Mouse (Mus musculus) heart, embryonic 12.5 days (tissue): ENCODE measurements around the gene Tfrc. TPM values are rescaled to one million over a fixed set of nuclear protein-coding genes. Genes with fewer than 3 reads are reported as not detected.

Source experiments
- ATAC-seq: fragments of 200-750 bp; cut with Nextera tagmentation; 2 replicates; pipeline ENCODE4 v1.8.0; 2017; ENCODE audit warnings: moderate TSS enrichment, moderate library complexity; ENCODE audit not compliant: insufficient number of reproducible peaks, low FRiP score
- H3K27ac ChIP-seq: fragments of 300-500 bp; sonication (generic); 2 replicates; pipeline ENCODE4 v1.5.1; 2016; ENCODE audit warnings: mild to moderate bottlenecking, moderate library complexity; ENCODE audit not compliant: poor library complexity, severe bottlenecking
- H3K27me3 ChIP-seq: fragments of 300-500 bp; sonication (generic); replicated peaks from 2 replicates; pipeline ENCODE4 v1.6.1; 2016; ENCODE audit warnings: mild to moderate bottlenecking, moderate library complexity
- H3K36me3 ChIP-seq: fragments of 300-500 bp; sonication (generic); 2 replicates; pipeline ENCODE4 v1.6.1; 2016; ENCODE audit warnings: mild to moderate bottlenecking, moderate library complexity
- H3K4me1 ChIP-seq: fragments of 300-500 bp; sonication (generic); replicated peaks from 2 replicates; pipeline ENCODE4 v1.6.1; 2016; ENCODE audit warnings: mild to moderate bottlenecking
- H3K4me2 ChIP-seq: fragments of 300-500 bp; sonication (generic); 2 replicates; pipeline ENCODE4 v1.6.1; 2016; ENCODE audit warnings: mild to moderate bottlenecking, moderate library complexity
- H3K4me3 ChIP-seq: fragments of 300-500 bp; sonication (generic); 2 replicates; pipeline ENCODE4 v1.5.1; 2016; ENCODE audit warnings: mild to moderate bottlenecking
- H3K9ac ChIP-seq: fragments of 300-500 bp; sonication (generic); 2 replicates; pipeline ENCODE4 v1.6.1; 2016; ENCODE audit warnings: mild to moderate bottlenecking, moderate library complexity
- H3K9me3 ChIP-seq: fragments of 300-500 bp; sonication (generic); replicated peaks from 2 replicates; pipeline ENCODE4 v1.6.1; 2016; ENCODE audit warnings: mild to moderate bottlenecking, moderate library complexity
- WGBS: fragments of 180-500 bp; shearing (Covaris S2); methylation state at CpG from one replicate; pipeline ENCODE4 v1.1.7; 2016; 5-methylcytosine and 5-hydroxymethylcytosine counted together
- polyA plus RNA-seq: library from polyadenylated mRNA; unstranded; fragments of >200 nt; fragmentation: Nextera tagmentation; extraction: Ambion mirVana; gene quantifications from 2 replicates; pipeline ENCODE4 v1.2.1, GENCODE M21; 2016

Gene Tfrc
- polyA plus RNA-seq, 1 experiment from 2014 or later: 58.2 TPM

- Histone ChIP-seq H3K27me3 (no peaks in the 10 kb centered on the region), H3K4me3 (no peak overlapping the region), H3K9me3 (no peaks in the 10 kb centered on the region), H3K27ac (peak overlapping the region; percentile 29; the same call in 1 of the 2 replicates), H3K9ac (no peak overlapping the region), H3K36me3 (no peaks in the 10 kb centered on the region), H3K4me1 (peaks cover 30% of the 10 kb centered on the region), H3K4me2 (no peak overlapping the region)
- no peak for ATAC-seq
Observed at GRCm38 (mm10) chr16:32650461-32650860, 41.7 kb downstream of the Tfrc start.

- peak overlapping the region; percentile 29; the same call in 1 of the 2 replicates for H3K27ac ChIP-seq
- H3K4me3 ChIP-seq: no peak overlapping the region
- no peaks in the 10 kb centered on the region for H3K36me3 ChIP-seq
- no peak overlapping the region for H3K4me2 ChIP-seq
- 52% methylated on average over 5 of the region's 5 CpGs for WGBS
- H3K9me3 ChIP-seq: no peaks in the 10 kb centered on the region
- H3K27me3 ChIP-seq: no peaks in the 10 kb centered on the region
- no peak overlapping the region for H3K9ac ChIP-seq
- peaks cover 25% of the 10 kb centered on the region for H3K4me1 ChIP-seq
- 0 out of 2 replicates have a peak, but pooled peaks have one; percentile 33 for ATAC-seq
Observed at GRCm38 (mm10) chr16:32650974-32651618, 42.4 kb downstream of the Tfrc start.

- peaks cover 53% of the 10 kb centered on the region for H3K4me1 ChIP-seq
- H3K9me3 ChIP-seq: no peaks in the 10 kb centered on the region
- no peak overlapping the region for H3K4me3 ChIP-seq
- H3K36me3 ChIP-seq: no peaks in the 10 kb centered on the region
- H3K9ac ChIP-seq: peak overlapping the region; percentile 21; the same call in 1 of the 2 replicates
- no peak for ATAC-seq
- peak overlapping the region; percentile 24; the same call in 1 of the 2 replicates for H3K27ac ChIP-seq
- no peak overlapping the region for H3K4me2 ChIP-seq
- 66% methylated on average over 6 of the region's 6 CpGs for WGBS
- H3K27me3 ChIP-seq: no peaks in the 10 kb centered on the region
Observed at GRCm38 (mm10) chr16:32654071-32654733, 45.5 kb downstream of the Tfrc start.

DNA sequence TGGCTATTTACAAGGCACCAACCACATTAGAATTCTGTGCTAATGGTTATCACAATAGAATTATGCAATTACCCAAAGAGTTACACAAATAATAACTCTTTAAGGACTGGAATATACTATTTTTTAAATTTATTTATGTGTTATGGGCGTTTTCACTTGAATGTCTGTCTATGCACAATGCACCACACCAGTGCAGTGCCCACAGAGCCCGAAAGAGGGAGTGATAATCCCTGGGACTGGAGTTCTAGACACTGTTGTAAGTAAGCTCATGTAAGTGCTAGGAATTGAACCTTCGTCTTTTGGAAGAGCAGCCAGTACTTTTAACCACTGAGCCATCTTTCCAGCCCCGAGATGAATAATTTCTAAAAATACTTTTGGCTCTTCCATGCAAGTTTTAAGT, 46.8 kb downstream of the Tfrc start:
- H3K4me1 ChIP-seq: peaks cover 67% of the 10 kb centered on the region
- no peak overlapping the region for H3K4me3 ChIP-seq
- no peak overlapping the region for H3K9ac ChIP-seq
- ATAC-seq: no peak
- 88% methylated on average over 4 of the region's 4 CpGs for WGBS
- no peaks in the 10 kb centered on the region for H3K9me3 ChIP-seq
- H3K27me3 ChIP-seq: no peaks in the 10 kb centered on the region
- no peaks in the 10 kb centered on the region for H3K36me3 ChIP-seq
- no peak overlapping the region for H3K4me2 ChIP-seq
- H3K27ac ChIP-seq: no peak overlapping the region

DNA sequence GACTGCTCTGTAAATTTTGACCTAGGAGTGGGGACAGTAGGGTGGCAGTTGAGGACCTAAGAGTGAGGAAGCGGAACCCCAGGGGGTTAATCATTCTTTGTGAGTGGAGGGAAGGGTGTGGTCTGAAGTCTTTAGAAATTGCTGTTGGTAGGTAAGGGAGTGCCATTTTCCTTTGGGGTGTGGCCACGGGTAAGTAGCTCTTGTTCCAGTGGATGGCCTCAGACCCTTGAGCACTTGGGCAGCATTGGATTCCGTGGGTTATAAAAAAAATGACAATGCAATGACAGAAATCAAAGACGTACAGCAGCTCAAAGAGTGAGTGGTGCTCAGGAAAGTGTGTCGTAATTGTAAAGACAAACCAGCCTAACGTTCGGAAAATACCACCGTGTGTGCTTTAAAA, 47.6 kb downstream of the Tfrc start:
- Histone ChIP-seq H3K4me1 (peaks cover 70% of the 10 kb centered on the region), H3K9ac (no peak overlapping the region), H3K4me3 (no peak overlapping the region), H3K36me3 (no peaks in the 10 kb centered on the region), H3K4me2 (no peak overlapping the region), H3K27me3 (no peaks in the 10 kb centered on the region), H3K9me3 (no peaks in the 10 kb centered on the region), H3K27ac (no peak overlapping the region)
- ATAC-seq: no peak
- 69% methylated on average over 8 of the region's 8 CpGs for WGBS

DNA sequence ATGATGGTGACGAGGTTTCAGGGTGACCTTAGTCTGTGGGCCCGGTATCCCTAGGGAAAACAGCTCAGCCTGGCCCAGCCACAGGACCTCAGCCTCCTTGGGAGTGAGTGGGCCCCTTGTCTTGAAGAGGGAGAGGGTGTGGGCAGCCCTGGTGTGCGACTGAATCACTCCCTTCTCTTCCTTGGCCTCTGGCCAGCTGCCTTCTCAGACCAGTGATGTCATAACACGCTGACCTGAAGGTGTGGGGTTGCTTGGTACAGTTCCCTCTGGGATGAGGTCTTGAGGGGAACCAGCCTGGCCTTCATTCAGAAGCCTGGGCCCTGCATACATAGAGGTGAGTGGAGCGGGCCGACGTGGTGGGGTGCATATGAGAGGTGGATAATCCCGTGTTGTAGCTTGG, 48.1 kb downstream of the Tfrc start:
- 58% methylated on average over 8 of the region's 8 CpGs for WGBS
- Histone ChIP-seq H3K36me3 (no peaks in the 10 kb centered on the region), H3K9ac (no peak overlapping the region), H3K4me3 (no peak overlapping the region), H3K4me1 (peaks cover 72% of the 10 kb centered on the region), H3K9me3 (no peaks in the 10 kb centered on the region), H3K27me3 (no peaks in the 10 kb centered on the region), H3K27ac (no peak overlapping the region), H3K4me2 (no peak overlapping the region)
- 0 out of 2 replicates have a peak, but pooled peaks have one; percentile 19 for ATAC-seq

DNA sequence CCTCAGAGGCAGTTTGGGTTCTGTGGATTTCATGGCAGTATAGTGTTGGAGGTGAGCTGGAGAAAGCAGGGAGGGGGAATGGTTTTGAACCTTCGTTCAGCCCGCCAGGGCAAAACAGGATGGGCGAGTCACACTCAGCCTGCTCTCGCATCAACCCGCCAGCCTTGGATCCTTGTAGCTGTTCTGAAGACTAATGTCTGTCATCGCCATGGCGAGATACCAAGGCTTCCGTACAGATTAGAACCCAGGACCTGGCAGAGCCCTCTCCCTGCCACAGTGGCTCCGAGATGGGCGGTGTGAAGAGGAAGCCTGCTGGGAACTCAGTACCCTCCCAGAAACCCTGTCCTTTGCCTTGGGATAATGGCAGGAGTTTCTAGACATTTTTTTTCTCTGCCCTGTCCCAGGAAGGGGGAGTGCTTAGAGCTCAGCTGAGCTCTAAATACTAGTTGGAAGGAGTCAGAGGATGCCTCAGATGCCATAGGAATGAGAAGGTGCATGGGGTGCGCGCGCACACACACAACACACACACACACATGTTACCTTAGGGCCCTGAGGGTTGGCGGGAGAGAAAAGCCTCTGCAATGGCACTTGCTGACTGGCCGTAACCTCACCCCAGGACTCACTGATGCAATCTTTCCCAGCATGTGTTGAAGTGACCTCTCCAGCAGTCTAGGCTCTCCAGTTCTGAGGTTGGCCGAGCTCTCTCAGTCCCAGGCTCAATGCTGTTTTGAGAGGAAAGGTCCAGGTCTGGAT, 49.0 kb downstream of the Tfrc start:
- 0 out of 2 replicates have a peak overlapping the region, but pooled peaks have one; percentile 71 for H3K4me2 ChIP-seq
- H3K27ac ChIP-seq: no peak overlapping the region
- H3K36me3 ChIP-seq: no peaks in the 10 kb centered on the region
- H3K9ac ChIP-seq: no peak overlapping the region
- WGBS: 72% methylated on average over 16 of the region's 16 CpGs
- no peaks in the 10 kb centered on the region for H3K27me3 ChIP-seq
- no peak for ATAC-seq
- H3K9me3 ChIP-seq: no peaks in the 10 kb centered on the region
- H3K4me1 ChIP-seq: peaks cover 77% of the 10 kb centered on the region
- no peak overlapping the region for H3K4me3 ChIP-seq

DNA sequence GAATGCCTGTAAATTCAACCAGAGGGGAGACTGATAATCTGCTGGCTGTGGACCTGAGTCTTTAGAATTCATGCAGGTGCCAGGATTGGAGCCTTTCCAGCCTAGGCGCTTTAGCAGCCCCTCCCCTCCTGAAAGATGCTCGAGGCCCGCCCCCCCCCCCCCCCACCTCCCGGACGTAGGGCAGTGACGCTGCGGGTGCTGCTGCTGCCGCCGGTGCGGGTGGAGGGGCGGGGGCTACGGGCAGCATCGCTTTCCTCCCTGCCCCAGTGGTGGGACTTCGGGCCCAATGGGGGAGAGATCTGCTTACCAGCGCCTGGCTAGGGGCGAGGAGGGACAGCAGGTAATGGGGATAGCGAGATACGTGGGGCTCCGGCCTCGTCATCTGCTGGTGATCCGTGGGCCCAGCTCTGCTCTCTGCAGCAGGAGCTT, 50.0 kb downstream of the Tfrc start:
- WGBS: 3% methylated on average over 11 of the region's 21 CpGs
- Histone ChIP-seq H3K4me1 (peaks cover 80% of the 10 kb centered on the region), H3K9me3 (no peaks in the 10 kb centered on the region), H3K36me3 (no peaks in the 10 kb centered on the region), H3K4me2 (peak overlapping the region; percentile 71), H3K27ac (no peak overlapping the region), H3K27me3 (no peaks in the 10 kb centered on the region), H3K9ac (peak overlapping the region; percentile 58), H3K4me3 (peak overlapping the region; percentile 38)
- ATAC-seq: 0 out of 2 replicates have a peak, but pooled peaks have one; percentile 8

GRCm38 (mm10) chr16:32659385-32659784, 50.7 kb downstream of the Tfrc start:
- H3K27ac ChIP-seq: no peak overlapping the region
- H3K9ac ChIP-seq: peak overlapping the region; percentile 58; the same call in 1 of the 2 replicates
- no peak for ATAC-seq
- H3K27me3 ChIP-seq: no peaks in the 10 kb centered on the region
- H3K4me3 ChIP-seq: peak overlapping the region; percentile 38
- peaks cover 3% of the 10 kb centered on the region; the same call in 1 of the 2 replicates for H3K36me3 ChIP-seq
- H3K4me2 ChIP-seq: peak overlapping the region; percentile 71
- no peaks in the 10 kb centered on the region for H3K9me3 ChIP-seq
- WGBS: 8% methylated on average over 8 of the region's 8 CpGs
- H3K4me1 ChIP-seq: peaks cover 78% of the 10 kb centered on the region

GRCm38 (mm10) chr16:32660095-32660494, 51.4 kb downstream of the Tfrc start:
- WGBS: 56% methylated on average over 1 of the region's 1 CpGs

More at GRCm38 (mm10) chr16:32660095-32660494, 51.4 kb downstream of the Tfrc start:
- H3K9me3 ChIP-seq: no peaks in the 10 kb centered on the region
- H3K4me2 ChIP-seq: no peak overlapping the region
- peak overlapping the region; percentile 31 for H3K27ac ChIP-seq
- H3K4me1 ChIP-seq: peaks cover 78% of the 10 kb centered on the region
- no peaks in the 10 kb centered on the region for H3K27me3 ChIP-seq
- H3K4me3 ChIP-seq: no peak overlapping the region
- peaks cover 3% of the 10 kb centered on the region; the same call in 1 of the 2 replicates for H3K36me3 ChIP-seq
- no peak for ATAC-seq
- no peak overlapping the region for H3K9ac ChIP-seq
